Mouse (Mus musculus) heart, adult 11 months (tissue): ENCODE measurements at regions not wholly inside any gene's neighbourhood (a gene's known extent, or its start where the extent isn't known, plus 50 kb on each side); places are given as distances from the start of the nearest gene placed in this dataset.

Experiments used
- DNase-seq: peaks from one replicate; pipeline ENCODE4 v3.0.0; 2022

- no peak for DNase-seq
Measured at GRCm38 (mm10) chr6:98872334-98872733, 529.8 kb upstream of the Gm765 start.

- DNase-seq = no peak
Measured at GRCm38 (mm10) chr6:98869772-98870171, 527.2 kb upstream of the Gm765 start.

- DNase-seq = no peak
Measured at GRCm38 (mm10) chr6:98864306-98864705, 521.8 kb upstream of the Gm765 start.

- DNase-seq = no peak
Measured at GRCm38 (mm10) chr6:98855958-98856357, 513.4 kb upstream of the Gm765 start.

- peak; percentile 79 for DNase-seq
Measured at GRCm38 (mm10) chr6:98850906-98851305, 508.4 kb upstream of the Gm765 start.

GRCm38 (mm10) chr6:98848835-98849234 lies 506.3 kb upstream of the Gm765 start:
- no peak for DNase-seq

GRCm38 (mm10) chr6:98846001-98846695 lies 503.6 kb upstream of the Gm765 start:
- DNase-seq = peak; percentile 50

GRCm38 (mm10) chr6:98843598-98843997 lies 501.0 kb upstream of the Gm765 start:
- DNase-seq = peak; percentile 87

GRCm38 (mm10) chr6:98842924-98843323 lies 500.4 kb upstream of the Gm765 start:
- peak; percentile 82 for DNase-seq

GRCm38 (mm10) chr6:98833922-98834321 lies 491.4 kb upstream of the Gm765 start:
- no peak for DNase-seq

- DNase-seq = no peak
Measured at GRCm38 (mm10) chr6:98830191-98830590, 487.6 kb upstream of the Gm765 start.

- DNase-seq = no peak
Measured at GRCm38 (mm10) chr6:98808046-98808445, 465.5 kb upstream of the Gm765 start.

- peak; percentile 66 for DNase-seq
Measured at GRCm38 (mm10) chr6:98803384-98803949, 460.9 kb upstream of the Gm765 start.

- peak; percentile 49 for DNase-seq
Measured at GRCm38 (mm10) chr6:98801061-98801460, 458.5 kb upstream of the Gm765 start.

GRCm38 (mm10) chr6:98800040-98800439 lies 457.5 kb upstream of the Gm765 start:
- no peak for DNase-seq

- no peak for DNase-seq
Measured at GRCm38 (mm10) chr6:98797778-98798177, 455.2 kb upstream of the Gm765 start.

- DNase-seq = peak; percentile 60
Measured at GRCm38 (mm10) chr6:98797373-98797772, 454.8 kb upstream of the Gm765 start.

GRCm38 (mm10) chr6:98796666-98797065 lies 454.1 kb upstream of the Gm765 start:
- DNase-seq = no peak

- DNase-seq = no peak
Measured at GRCm38 (mm10) chr6:98787422-98787821, 444.9 kb upstream of the Gm765 start.

- DNase-seq = no peak
Measured at GRCm38 (mm10) chr6:98782074-98782473, 439.5 kb upstream of the Gm765 start.

- DNase-seq = peak; percentile 45
Measured at GRCm38 (mm10) chr6:98775780-98776179, 433.2 kb upstream of the Gm765 start.

- peak; percentile 7 for DNase-seq
Measured at GRCm38 (mm10) chr6:98769999-98770398, 427.4 kb upstream of the Gm765 start.

- DNase-seq = peak; percentile 89
Measured at GRCm38 (mm10) chr6:98769322-98769721, 426.8 kb upstream of the Gm765 start.

GRCm38 (mm10) chr6:98767858-98768336 lies 425.3 kb upstream of the Gm765 start:
- DNase-seq = peak; percentile 23

- DNase-seq = no peak
Measured at GRCm38 (mm10) chr6:98754487-98754886, 411.9 kb upstream of the Gm765 start.
